In genomic region chr13:95891491-95891925, GRCm38 (mm10) we compare ENCODE assay signal across 8 mouse cellular contexts. TPM values are rescaled to one million over a fixed set of nuclear protein-coding genes. Genes with fewer than 3 reads are reported as not detected.
DNase-seq lines count a peak whose midpoint lies in the region; ATAC-seq and TF ChIP-seq lines count a peak whose summit lies in the region.

Iqgap2 (minus strand) TSS chr13:95891922.

- H3K4me1 ChIP-seq in testis, adult 2 months (ENCODE audit: control insufficient read depth, insufficient read depth, low read length): peaks cover 13% of the 10 kb centered on the region; the same call in 1 of the 2 replicates
- H3K4me1 ChIP-seq in liver, embryonic 11.5 days (replicated peaks; ENCODE audit: control insufficient read depth, insufficient read depth, low read length): peaks cover 13% of the 10 kb centered on the region
- H3K4me1 ChIP-seq in stomach, embryonic 15.5 days: 0 out of 2 replicates have a peak, but pooled peaks cover 3% of the 10 kb centered on the region

- no peaks in the 10 kb centered on the region for H3K36me3 ChIP-seq in testis, adult 2 months (ENCODE audit: control insufficient read depth, insufficient read depth, low read length)
- H3K36me3 ChIP-seq in liver, embryonic 11.5 days (ENCODE audit: control insufficient read depth, insufficient read depth, low read length): no peaks in the 10 kb centered on the region
- H3K36me3 ChIP-seq in stomach, embryonic 15.5 days: no peaks in the 10 kb centered on the region

- peak within 1 kb of the TSS; percentile 79 for H3K4me3 ChIP-seq in testis, adult 2 months (ENCODE audit: control insufficient read depth, low read depth, low read length)
- H3K4me3 ChIP-seq in liver, embryonic 11.5 days (ENCODE audit: low read depth, low read length): peak within 1 kb of the TSS; percentile 73
- H3K4me3 ChIP-seq in stomach, embryonic 15.5 days (replicated peaks): peak within 1 kb of the TSS; percentile 74

- H3K27me3 ChIP-seq in testis, adult 2 months (ENCODE audit: control insufficient read depth, insufficient read depth, low read length): no peaks in the 10 kb centered on the region; the same call in 1 of the 2 replicates
- H3K27me3 ChIP-seq in liver, embryonic 11.5 days (replicated peaks; ENCODE audit: control insufficient read depth, insufficient read depth, low read length): no peaks in the 10 kb centered on the region
- H3K27me3 ChIP-seq in stomach, embryonic 15.5 days (replicated peaks): no peaks in the 10 kb centered on the region

- H3K4me2 ChIP-seq in liver, embryonic 11.5 days: peak within 1 kb of the TSS; percentile 100
- peak within 1 kb of the TSS; percentile 96 for H3K4me2 ChIP-seq in stomach, embryonic 15.5 days

- DNase-seq in gastrocnemius, postnatal 4 days (ENCODE audit: low spot score in 2 of 2): no peak
- no peak for DNase-seq in gastrocnemius, postnatal 10 days
- DNase-seq in testis, postnatal 14 days (ENCODE audit: low spot score): no peak
- DNase-seq in liver, embryonic 11.5 days (ENCODE audit: low spot score): no peak
- no peak for DNase-seq in cerebellum, adult 8-10 months

- TF ChIP-seq CTCF in testis, adult 2 months (IDR thresholded peaks at IDR 0.05; ENCODE audit: control insufficient read depth, insufficient read depth, insufficient replicate concordance, low read depth, low read length): no peak

- peak within 1 kb of the TSS; percentile 86 for H3K9ac ChIP-seq in liver, embryonic 11.5 days (ENCODE audit: low read depth, low read length)
- H3K9ac ChIP-seq in stomach, embryonic 15.5 days: peak within 1 kb of the TSS; percentile 75

- no peak within 1 kb of the TSS for H3K27ac ChIP-seq in testis, adult 2 months (ENCODE audit: control insufficient read depth, insufficient read depth, low read depth, low read length)
- peak within 1 kb of the TSS; percentile 83 for H3K27ac ChIP-seq in liver, embryonic 11.5 days (ENCODE audit: low read depth, low read length)
- peak within 1 kb of the TSS; percentile 73 for H3K27ac ChIP-seq in stomach, embryonic 15.5 days

- under 1% methylated on average over 47 of the region's 48 CpGs for WGBS in liver, embryonic 11.5 days
- WGBS in stomach, embryonic 15.5 days: under 1% methylated on average over 46 of the region's 48 CpGs

- H3K9me3 ChIP-seq in liver, embryonic 11.5 days (ENCODE audit: control insufficient read depth, low read length): no peaks in the 10 kb centered on the region
- no peaks in the 10 kb centered on the region for H3K9me3 ChIP-seq in stomach, embryonic 15.5 days

- no peak for ATAC-seq in granulocyte monocyte progenitor cell, adult 5-6 weeks (replicated peaks; ENCODE audit: poor library complexity, severe bottlenecking)
- ATAC-seq in liver, embryonic 11.5 days (replicated peaks; ENCODE audit: low FRiP score): peak; percentile 71
- peak; percentile 64 for ATAC-seq in stomach, embryonic 15.5 days (ENCODE audit: insufficient read depth, low FRiP score, low read depth)

- no peak for TF ChIP-seq POLR2A in testis, adult 2 months (IDR thresholded peaks at IDR 0.05; ENCODE audit: control insufficient read depth, low read depth, low read length)

RNA-seq across cellular contexts. Expression of gene Iqgap2, which starts in this region (rescaled TPM):
- total RNA-seq in gastrocnemius, postnatal 4 days (2021): 10 to 100 TPM; 10.2 to 11.5 TPM
- total RNA-seq in gastrocnemius, postnatal 10 days (2021): 1 to 10 TPM; 3.8 to 4.9 TPM
- polyA plus RNA-seq in testis, adult 2 months (2012; rRNA removed): 2.9 and 3.6 TPM in 2 replicates
- total RNA-seq in granulocyte monocyte progenitor cell, adult 5-6 weeks (2014; fragmentation: Nextera tagmentation): 71.4 and 91.9 TPM in 2 replicates
- 143 and 157 TPM in 2 replicates for total RNA-seq in granulocyte monocyte progenitor cell, adult 5-6 weeks (2017)
- 17.1 and 17.7 TPM in 2 replicates for polyA plus RNA-seq in liver, embryonic 11.5 days (2014; fragmentation: Nextera tagmentation; extraction: Ambion mirVana)
- polyA plus RNA-seq in stomach, embryonic 15.5 days (2015; fragmentation: Nextera tagmentation; extraction: Ambion mirVana): 20.3 and 20.9 TPM in 2 replicates

Comparison
In these comparisons a context has a peak if more than half of its experiments do, and no peak if none do; other contexts are left out.
1. RNA of gene Iqgap2 (total RNA-seq): 71.4 to 157 TPM in granulocyte monocyte progenitor cell, adult 5-6 weeks; 10.2 to 11.5 TPM in gastrocnemius, postnatal 4 days and 3.8 to 4.9 TPM in gastrocnemius, postnatal 10 days; every median in the first group is over 4 times any median in the second.
2. Peak in every context shown above with its lines, with median percentiles within 50 percentile points of each other: H3K4me3 ChIP-seq.